Mouse (Mus musculus) G1E (cell line): ENCODE data around the gene Zbtb44.

Source experiments
- CTCF ChIP-seq: IDR thresholded peaks from 2 replicates; pipeline ENCODE4 v1.5.1; 2012; ENCODE audit warnings: low read depth, low read length, inconsistent platforms, mixed read lengths
- GATA1 ChIP-seq: IDR thresholded peaks from 2 replicates; pipeline ENCODE4 v1.6.1; 2012; ENCODE audit warnings: borderline replicate concordance, low read length, inconsistent platforms, mixed read lengths
- GATA2 ChIP-seq: IDR thresholded peaks from 2 replicates; pipeline ENCODE4 v1.6.1; 2012; ENCODE audit warnings: low read depth, low read length, inconsistent platforms, borderline replicate concordance
- POLR2AphosphoS5 ChIP-seq: IDR thresholded peaks from 2 replicates; pipeline ENCODE4 v1.6.1; 2012; ENCODE audit warnings: low read depth, low read length, inconsistent platforms; ENCODE audit not compliant: insufficient replicate concordance
- TAL1 ChIP-seq: conservative IDR thresholded peaks from 2 replicates; pipeline ENCODE4 v1.6.1; 2012; ENCODE audit warnings: low read depth, low read length, inconsistent platforms, mixed read lengths

GRCm38 (mm10) chr9:31089541-31089940 is 59.1 kb downstream of the Zbtb44 start:
- TF ChIP-seq CTCF (no peak), GATA1 (no peak), TAL1 (no peak), POLR2AphosphoS5 (no peak), GATA2 (no peak)
